ENCODE assay signal across 15 mouse cellular contexts in genomic region chr7:27608130-27608529, GRCm38 (mm10). TPM values are rescaled to one million over a fixed set of nuclear protein-coding genes. Genes with fewer than 3 reads are reported as not detected.
DNase-seq lines count a peak whose midpoint lies in the region; ATAC-seq and TF ChIP-seq lines count a peak whose summit lies in the region.
"Had no signal": no experiment of that assay in that cellular context is flagged by ENCODE, and none has a peak within 500 bp of the region (broad histone marks: within the 10 kb centered on the region; RNA-seq: fewer than 3 reads in every experiment).

No protein-coding gene starts in this region.

- peaks cover 57% of the 10 kb centered on the region for H3K4me1 ChIP-seq in heart, postnatal 0 days (ENCODE audit: control insufficient read depth, insufficient read depth)
- no peaks in the 10 kb centered on the region for H3K4me1 ChIP-seq in midbrain, embryonic 11.5 days (ENCODE audit: control insufficient read depth, insufficient read depth, low read length)
- H3K4me1 ChIP-seq in midbrain, embryonic 10.5 days, result peaks cover 7% of the 10 kb centered on the region
- peaks cover 42% of the 10 kb centered on the region for H3K4me1 ChIP-seq in olfactory bulb, adult 2 months (ENCODE audit: control insufficient read depth, insufficient read depth, low read length)

- H3K27ac ChIP-seq in heart, postnatal 0 days (ENCODE audit: low read depth), result peak overlapping the region; percentile 72
- no peak overlapping the region for H3K27ac ChIP-seq in midbrain, embryonic 11.5 days (ENCODE audit: low read depth, low read length)
- H3K27ac ChIP-seq in midbrain, embryonic 10.5 days (replicated peaks), result no peak overlapping the region
- peak overlapping the region; percentile 16; the same call in 1 of the 2 replicates for H3K27ac ChIP-seq in olfactory bulb, adult 2 months (ENCODE audit: insufficient read depth, low read depth, low read length)
- H3K27ac ChIP-seq: kidney, embryonic 15.5 days; liver, embryonic 14.5 days had no signal

- 0 out of 2 replicates have a peak overlapping the region, but pooled peaks have one; percentile 22 for H3K4me2 ChIP-seq in heart, postnatal 0 days (ENCODE audit: low read depth, low read length)
- H3K4me2 ChIP-seq in midbrain, embryonic 11.5 days, result no peak overlapping the region
- H3K4me2 ChIP-seq: kidney, embryonic 15.5 days had no signal

- TF ChIP-seq EP300 in heart, postnatal 0 days (IDR thresholded peaks at IDR 0.05; ENCODE audit: low read depth), result no peak

- H3K4me3 ChIP-seq in heart, postnatal 0 days (ENCODE audit: low read depth, low read length), result no peak overlapping the region
- H3K4me3 ChIP-seq in midbrain, embryonic 11.5 days (ENCODE audit: low read depth, low read length), result no peak overlapping the region
- H3K4me3 ChIP-seq in midbrain, embryonic 10.5 days, result no peak overlapping the region
- no peak overlapping the region for H3K4me3 ChIP-seq in olfactory bulb, adult 2 months (ENCODE audit: insufficient read depth, low read depth, low read length)
- H3K4me3 ChIP-seq: kidney, embryonic 15.5 days had no signal

- no peaks in the 10 kb centered on the region for H3K27me3 ChIP-seq in heart, postnatal 0 days (ENCODE audit: control insufficient read depth, insufficient read depth, low read length)
- H3K27me3 ChIP-seq in midbrain, embryonic 11.5 days (ENCODE audit: control insufficient read depth, insufficient read depth, low read length), result no peaks in the 10 kb centered on the region
- no peaks in the 10 kb centered on the region for H3K27me3 ChIP-seq in midbrain, embryonic 10.5 days (ENCODE audit: low read depth, poor library complexity, severe bottlenecking)
- H3K27me3 ChIP-seq: kidney, embryonic 15.5 days had no signal

- ATAC-seq in heart, postnatal 0 days (ENCODE audit: insufficient read depth, low read depth), result no peak
- ATAC-seq in midbrain, embryonic 11.5 days (ENCODE audit: low FRiP score), result no peak

- WGBS in heart, postnatal 0 days, result 85% methylated on average over 3 of the region's 3 CpGs
- WGBS in midbrain, embryonic 11.5 days, result 92% methylated on average over 3 of the region's 3 CpGs
- WGBS in midbrain, embryonic 10.5 days, result 97% methylated on average over 3 of the region's 3 CpGs
- 85% methylated on average over 3 of the region's 3 CpGs for WGBS in olfactory bulb, adult 2 months

- no peaks in the 10 kb centered on the region for H3K9me3 ChIP-seq in heart, postnatal 0 days (replicated peaks; ENCODE audit: control insufficient read depth, low read length)
- H3K9me3 ChIP-seq in midbrain, embryonic 11.5 days (ENCODE audit: control insufficient read depth, low read length), result no peaks in the 10 kb centered on the region
- no peaks in the 10 kb centered on the region for H3K9me3 ChIP-seq in midbrain, embryonic 10.5 days (replicated peaks)
- H3K9me3 ChIP-seq: G1E; kidney, embryonic 15.5 days had no signal

- H3K9ac ChIP-seq in heart, postnatal 0 days (replicated peaks; ENCODE audit: low read depth, low read length), result no peak overlapping the region
- no peak overlapping the region for H3K9ac ChIP-seq in midbrain, embryonic 11.5 days (ENCODE audit: low read length)
- H3K9ac ChIP-seq: kidney, embryonic 15.5 days; liver, embryonic 14.5 days had no signal

- no peak for TF ChIP-seq POLR2A in olfactory bulb, adult 2 months (IDR thresholded peaks at IDR 0.05; ENCODE audit: insufficient read depth, low read depth, low read length)

- H3K36me3 ChIP-seq in heart, postnatal 0 days (replicated peaks; ENCODE audit: control insufficient read depth, insufficient read depth, low read length), result peaks cover 16% of the 10 kb centered on the region
- peaks cover 4% of the 10 kb centered on the region for H3K36me3 ChIP-seq in midbrain, embryonic 11.5 days (ENCODE audit: control insufficient read depth, insufficient read depth, low read length)
- peaks cover 46% of the 10 kb centered on the region for H3K36me3 ChIP-seq in midbrain, embryonic 10.5 days

- DNase-seq in adrenal gland, postnatal 14 days, result peak; percentile 53
- no peak for DNase-seq in adrenal gland, postnatal 25 days
- DNase-seq in heart, postnatal 0 days (ENCODE audit: low spot score), result no peak
- DNase-seq in heart, adult 9 months (ENCODE audit: low spot score in 2 of 2), result no peak
- peak; percentile 64 for DNase-seq in midbrain, embryonic 11.5 days (ENCODE audit: low spot score, missing footprints)
- DNase-seq in midbrain, embryonic 10.5 days (ENCODE audit: low spot score), result no peak
- DNase-seq in thymus, postnatal 4 days, result no peak
- DNase-seq: thymus, adult 18-20 months had no signal

- TF ChIP-seq CTCF in heart, postnatal 0 days (IDR thresholded peaks at IDR 0.05; ENCODE audit: low read depth), result no peak
- no peak for TF ChIP-seq CTCF in olfactory bulb, adult 2 months (IDR thresholded peaks at IDR 0.05; ENCODE audit: insufficient read depth, low read depth, low read length)

RNA-seq across cellular contexts. Expression of gene Akt2, which starts 16.8 kb away (rescaled TPM):
- total RNA-seq in adrenal gland, postnatal 14 days (2021), result 197 and 255 TPM in 2 replicates
- 150 and 209 TPM in 2 replicates for total RNA-seq in adrenal gland, postnatal 25 days (2021)
- total RNA-seq in heart, postnatal 0 days (2014; rRNA removed; ENCODE audit: low replicate concordance), result 129 and 138 TPM in 2 replicates
- polyA plus RNA-seq in heart, postnatal 0 days (2015; fragmentation: Nextera tagmentation; extraction: Ambion mirVana), result 74.0 and 80.5 TPM in 2 replicates
- 62.6 and 69.0 TPM in 2 replicates for polyA plus RNA-seq in midbrain, embryonic 11.5 days (2014; fragmentation: Nextera tagmentation; extraction: Ambion mirVana)
- 85.9 and 89.4 TPM in 2 replicates for polyA plus RNA-seq in midbrain, embryonic 10.5 days (2016; fragmentation: Nextera tagmentation; extraction: Ambion mirVana)
- not detected in 2 replicates for polyA plus RNA-seq in olfactory bulb, adult 2 months (2012; ENCODE audit: insufficient read depth, insufficient read length, low replicate concordance, missing spikeins)

RNA-seq across cellular contexts. Expression of gene Ttc9b, which starts 45.6 kb away (rescaled TPM):
- 0.26 and 0.83 TPM in 2 replicates for total RNA-seq in adrenal gland, postnatal 14 days (2021)
- not detected in 2 replicates for total RNA-seq in adrenal gland, postnatal 25 days (2021)
- not detected in 2 replicates for total RNA-seq in heart, postnatal 0 days (2014; rRNA removed; ENCODE audit: low replicate concordance)
- polyA plus RNA-seq in heart, postnatal 0 days (2015; fragmentation: Nextera tagmentation; extraction: Ambion mirVana), result not detected in 2 replicates
- polyA plus RNA-seq in midbrain, embryonic 11.5 days (2014; fragmentation: Nextera tagmentation; extraction: Ambion mirVana), result 9.3 and 10.2 TPM in 2 replicates
- polyA plus RNA-seq in midbrain, embryonic 10.5 days (2016; fragmentation: Nextera tagmentation; extraction: Ambion mirVana), result 2.6 and 5.5 TPM in 2 replicates
- polyA plus RNA-seq in olfactory bulb, adult 2 months (2012; ENCODE audit: insufficient read depth, insufficient read length, low replicate concordance, missing spikeins), result not detected in 2 replicates
- total RNA-seq: G1E; heart, postnatal 36 days; megakaryocyte-erythroid progenitor cell, adult 5-6 weeks had no signal
- polyA plus RNA-seq: G1E; liver, embryonic 14.5 days; spleen, adult 2 months had no signal

RNA-seq across cellular contexts. Expression of gene 2310022A10Rik, which starts 55.1 kb away (rescaled TPM):
- total RNA-seq in adrenal gland, postnatal 14 days (2021), result 13.6 and 14.4 TPM in 2 replicates
- 16.9 and 18.0 TPM in 2 replicates for total RNA-seq in adrenal gland, postnatal 25 days (2021)
- total RNA-seq in heart, postnatal 0 days (2014; rRNA removed; ENCODE audit: low replicate concordance), result 3.8 and 21.3 TPM in 2 replicates
- polyA plus RNA-seq in heart, postnatal 0 days (2015; fragmentation: Nextera tagmentation; extraction: Ambion mirVana), result 39.7 and 41.8 TPM in 2 replicates
- polyA plus RNA-seq in midbrain, embryonic 11.5 days (2014; fragmentation: Nextera tagmentation; extraction: Ambion mirVana), result 24.6 and 26.5 TPM in 2 replicates
- polyA plus RNA-seq in midbrain, embryonic 10.5 days (2016; fragmentation: Nextera tagmentation; extraction: Ambion mirVana), result 37.3 and 39.3 TPM in 2 replicates
- not detected in 2 replicates for polyA plus RNA-seq in olfactory bulb, adult 2 months (2012; ENCODE audit: insufficient read depth, insufficient read length, low replicate concordance, missing spikeins)

RNA-seq across cellular contexts. Expression of gene Pld3, which starts 55.1 kb away (rescaled TPM):
- total RNA-seq in adrenal gland, postnatal 14 days (2021), result 87.2 and 100 TPM in 2 replicates
- 108 and 114 TPM in 2 replicates for total RNA-seq in adrenal gland, postnatal 25 days (2021)
- 37.3 and 58.5 TPM in 2 replicates for total RNA-seq in heart, postnatal 0 days (2014; rRNA removed; ENCODE audit: low replicate concordance)
- 38.9 and 43.8 TPM in 2 replicates for polyA plus RNA-seq in heart, postnatal 0 days (2015; fragmentation: Nextera tagmentation; extraction: Ambion mirVana)
- polyA plus RNA-seq in midbrain, embryonic 11.5 days (2014; fragmentation: Nextera tagmentation; extraction: Ambion mirVana), result 62.5 and 63.5 TPM in 2 replicates
- 52.0 and 61.2 TPM in 2 replicates for polyA plus RNA-seq in midbrain, embryonic 10.5 days (2016; fragmentation: Nextera tagmentation; extraction: Ambion mirVana)
- polyA plus RNA-seq in olfactory bulb, adult 2 months (2012; ENCODE audit: insufficient read depth, insufficient read length, low replicate concordance, missing spikeins), result not detected in 2 replicates

Comparison
In these comparisons a context has a peak if more than half of its experiments do, and no peak if none do; other contexts are left out.
1. DNase-seq: peak in adrenal gland, postnatal 14 days (single experiment) and midbrain, embryonic 11.5 days (single experiment); none in adrenal gland, postnatal 25 days (single experiment), heart, postnatal 0 days (single experiment), heart, adult 9 months (0 of 2), midbrain, embryonic 10.5 days (single experiment) and thymus, postnatal 4 days (single experiment).
2. H3K27ac ChIP-seq: peak in heart, postnatal 0 days (single experiment) and olfactory bulb, adult 2 months (single experiment); none in midbrain, embryonic 11.5 days (single experiment) and midbrain, embryonic 10.5 days (single experiment).
3. RNA of gene 2310022A10Rik, which starts 55.1 kb away (polyA plus RNA-seq): 39.7 to 41.8 TPM in heart, postnatal 0 days, 37.3 to 39.3 TPM in midbrain, embryonic 10.5 days and 24.6 to 26.5 TPM in midbrain, embryonic 11.5 days; not detected in olfactory bulb, adult 2 months; every median in the first group is over 10 times any median in the second.